Mouse (Mus musculus) ES-E14 (cell line): ENCODE results near the gene Cgnl1. TPM values are rescaled to one million over a fixed set of nuclear protein-coding genes. Genes with fewer than 3 reads are reported as not detected.

Source experiments
- DNase-seq: peaks from one replicate; pipeline ENCODE4 v3.0.0-alpha.2; 2013; ENCODE audit warnings: low read depth, low spot score
- H3K27ac ChIP-seq: 2 replicates; pipeline ENCODE4 v1.5.1; 2012; ENCODE audit warnings: low read depth, mild to moderate bottlenecking, low read length, moderate library complexity, mixed read lengths; ENCODE audit not compliant: poor library complexity, insufficient read depth, severe bottlenecking
- H3K36me3 ChIP-seq: 2 replicates; pipeline ENCODE4 v1.6.1; 2012; ENCODE audit warnings: mild to moderate bottlenecking, low read length, moderate library complexity, mixed read lengths; ENCODE audit not compliant: control insufficient read depth, poor library complexity, insufficient read depth, severe bottlenecking
- H3K4me1 ChIP-seq, 2 experiments: fragments of 150-350 bp in 1 of 2; sonication (generic) in 1 of 2; 2 replicates each; pipeline ENCODE4 v1.6.1; 2012; ENCODE audit warnings: low read length in 2 of 2, mild to moderate bottlenecking in 1 of 2, mixed read lengths in 1 of 2; ENCODE audit not compliant: control insufficient read depth in 2 of 2, insufficient read depth in 2 of 2, poor library complexity in 1 of 2
- H3K4me3 ChIP-seq, 2 experiments: fragments of 150-350 bp in 1 of 2; sonication (generic) in 1 of 2; 2 replicates each; pipeline ENCODE4 v1.5.1; 2012; ENCODE audit warnings: low read length in 2 of 2, low read depth in 1 of 2, mild to moderate bottlenecking in 1 of 2, mixed read lengths in 1 of 2; ENCODE audit not compliant: insufficient read depth in 1 of 2, poor library complexity in 1 of 2, severe bottlenecking in 1 of 2
- H3K9ac ChIP-seq: 2 replicates; pipeline ENCODE4 v1.6.1; 2012; ENCODE audit warnings: low read depth, mild to moderate bottlenecking, low read length, mixed read lengths; ENCODE audit not compliant: poor library complexity, insufficient read depth, severe bottlenecking
- H3K9me3 ChIP-seq: fragments of 150-350 bp; sonication (generic); 2 replicates; pipeline ENCODE4 v1.6.1; 2012; ENCODE audit warnings: low read depth, mild to moderate bottlenecking, low read length; ENCODE audit not compliant: control insufficient read depth, insufficient read depth
- CHD2 ChIP-seq: IDR thresholded peaks from 2 replicates; pipeline ENCODE4 v1.6.1; 2014; ENCODE audit warnings: mild to moderate bottlenecking, low read depth, low read length, inconsistent platforms
- HCFC1 ChIP-seq: IDR thresholded peaks from 2 replicates; pipeline ENCODE4 v1.6.1; 2012; ENCODE audit warnings: low read length, inconsistent platforms, borderline replicate concordance; ENCODE audit not compliant: insufficient read depth
- MAFK ChIP-seq: IDR thresholded peaks from 2 replicates; pipeline ENCODE4 v1.6.1; 2014; ENCODE audit warnings: mild to moderate bottlenecking, low read depth, low read length, inconsistent platforms; ENCODE audit not compliant: insufficient read depth
- ZC3H11A ChIP-seq: IDR thresholded peaks from 2 replicates; pipeline ENCODE4 v1.6.1; 2012; ENCODE audit warnings: low read depth, mild to moderate bottlenecking, inconsistent platforms, low read length, borderline replicate concordance
- ZNF384 ChIP-seq: IDR thresholded peaks from 2 replicates; pipeline ENCODE4 v1.6.1; 2012; ENCODE audit warnings: low read depth, low read length, inconsistent platforms
- in situ Hi-C, 2 experiments: fragments of 600-800 bp; cut with MboI; formaldehyde crosslinking; loops; one replicate each; pipeline ENCODE4 v1.15.1; 2025; ENCODE audit warnings: low sequenced_read_pairs in 2 of 2, inconsistent platforms in 1 of 2; ENCODE audit not compliant: unreplicated experiment in 2 of 2
- total RNA-seq: library from RNA; depleted of rRNA; stranded (reverse); fragments of 300-350 nt; gene quantifications from 2 replicates; pipeline ENCODE4 v1.2.3, GENCODE M21; 2012

The Cgnl1 gene
- total RNA-seq, 1 experiment = 45.9 TPM

GRCm38 (mm10) chr9:71728822-71729311 lies 42.5 kb downstream of the Cgnl1 start:
- TF ChIP-seq ZNF384 (no peak), ZC3H11A (no peak), HCFC1 (no peak), MAFK (no peak), CHD2 (no peak)
- H3K9ac ChIP-seq = no peak overlapping the region
- no peaks in the 10 kb centered on the region; the same call in 1 of the 2 replicates for H3K36me3 ChIP-seq
- peaks cover 0 to 4% of the 10 kb centered on the region in 2 experiments; a peak in 1 of 4 replicates for H3K4me1 ChIP-seq
- no peak overlapping the region for H3K27ac ChIP-seq
- in situ Hi-C loops = no loop called here
- H3K4me3 ChIP-seq = no peak overlapping the region
- H3K9me3 ChIP-seq = no peaks in the 10 kb centered on the region
- DNase-seq = no peak

- H3K9me3 ChIP-seq = no peaks in the 10 kb centered on the region
- in situ Hi-C loops = no loop called here
- no peak overlapping the region for H3K27ac ChIP-seq
- no peak overlapping the region for H3K9ac ChIP-seq
- peaks cover 0 to 4% of the 10 kb centered on the region in 2 experiments; a peak in 1 of 4 replicates for H3K4me1 ChIP-seq
- H3K4me3 ChIP-seq = no peak overlapping the region
- no peak for DNase-seq
- no peaks in the 10 kb centered on the region for H3K36me3 ChIP-seq
- TF ChIP-seq CHD2 (no peak), ZC3H11A (no peak), ZNF384 (no peak)
These were observed 44.2 kb downstream of the Cgnl1 start for GRCm38 (mm10) chr9:71727233-71727632.

- in situ Hi-C loops = no loop called here
- no peak overlapping the region for H3K9ac ChIP-seq
- DNase-seq = no peak
- TF ChIP-seq MAFK (no peak), ZNF384 (no peak), HCFC1 (no peak), CHD2 (no peak), ZC3H11A (no peak)
- H3K4me1 ChIP-seq = peaks cover 0 to 4% of the 10 kb centered on the region in 2 experiments; a peak in 1 of 4 replicates
- H3K36me3 ChIP-seq = no peaks in the 10 kb centered on the region
- H3K27ac ChIP-seq = no peak overlapping the region
- no peak overlapping the region for H3K4me3 ChIP-seq
- H3K9me3 ChIP-seq = no peaks in the 10 kb centered on the region
These were observed 45.3 kb downstream of the Cgnl1 start for GRCm38 (mm10) chr9:71726121-71726520.

GRCm38 (mm10) chr9:71722366-71722765 lies 49.0 kb downstream of the Cgnl1 start:
- DNase-seq = no peak
- no peaks in the 10 kb centered on the region for H3K36me3 ChIP-seq

GRCm38 (mm10) chr9:71716995-71717394 lies 54.4 kb downstream of the Cgnl1 start:
- no peak overlapping the region for H3K4me3 ChIP-seq
- no peak for DNase-seq
- no peak for TF ChIP-seq CHD2
- TF ChIP-seq HCFC1 = no peak
- TF ChIP-seq ZC3H11A = no peak
- H3K4me1 ChIP-seq = peaks cover 0 to 2% of the 10 kb centered on the region in 2 experiments; a peak in 1 of 4 replicates
- no peaks in the 10 kb centered on the region for H3K9me3 ChIP-seq
- peaks cover 2% of the 10 kb centered on the region; the same call in 1 of the 2 replicates for H3K36me3 ChIP-seq
- in situ Hi-C loops = no loop called here
- H3K27ac ChIP-seq = no peak overlapping the region
- H3K9ac ChIP-seq = no peak overlapping the region

More at GRCm38 (mm10) chr9:71722366-71722765, 49.0 kb downstream of the Cgnl1 start:
- no peak for TF ChIP-seq CHD2
- no peak for TF ChIP-seq HCFC1
- TF ChIP-seq ZC3H11A = no peak
- no peak for TF ChIP-seq ZNF384
- TF ChIP-seq MAFK = no peak
- no peak overlapping the region for H3K4me3 ChIP-seq
- H3K9me3 ChIP-seq = no peaks in the 10 kb centered on the region
- H3K4me1 ChIP-seq = peaks cover 0 to 6% of the 10 kb centered on the region in 2 experiments; a peak in 2 of 4 replicates
- no peak overlapping the region for H3K9ac ChIP-seq
- in situ Hi-C loops = no loop called here
- H3K27ac ChIP-seq = no peak overlapping the region
